In genomic region chr9:118100484-118100883, GRCm38 (mm10) we compare ENCODE assay signal across 29 mouse cellular contexts.
"Had no signal": no experiment of that assay in that cellular context is flagged by ENCODE, and none has a peak within 500 bp of the region (broad histone marks: within the 10 kb centered on the region; RNA-seq: fewer than 3 reads in every experiment).

No protein-coding gene starts in this region.

- H3K4me3 ChIP-seq: left cerebral cortex, adult 2 months; limb, embryonic 10.5 days; limb, embryonic 12.5 days; limb, embryonic 13.5 days; limb, embryonic 15.5 days; liver, embryonic 13.5 days; liver, embryonic 15.5 days; lung, embryonic 15.5 days; megakaryocyte, embryonic 14.5 days; midbrain, embryonic 10.5 days; midbrain, embryonic 12.5 days; midbrain, embryonic 13.5 days; myocyte; neural tube, embryonic 12.5 days had no signal

- H3K27me3 ChIP-seq: limb, embryonic 12.5 days; limb, embryonic 13.5 days; limb, embryonic 15.5 days; liver, embryonic 13.5 days; liver, embryonic 15.5 days; lung, embryonic 15.5 days; megakaryocyte, embryonic 14.5 days; midbrain, embryonic 12.5 days; midbrain, embryonic 13.5 days; neural tube, embryonic 12.5 days had no signal

- H3K4me1 ChIP-seq: limb, embryonic 10.5 days; liver, embryonic 13.5 days; liver, embryonic 15.5 days; midbrain, embryonic 10.5 days; neural tube, embryonic 12.5 days had no signal

- H3K9ac ChIP-seq: limb, embryonic 12.5 days; limb, embryonic 13.5 days; limb, embryonic 15.5 days; liver, embryonic 13.5 days; liver, embryonic 14.5 days; liver, embryonic 15.5 days; liver, postnatal 0 days; lung, embryonic 14.5 days; lung, embryonic 15.5 days; midbrain, embryonic 12.5 days; midbrain, embryonic 13.5 days; neural tube, embryonic 12.5 days had no signal

- ATAC-seq: liver, postnatal 0 days; lung, postnatal 0 days; midbrain, embryonic 13.5 days; midbrain, embryonic 16.5 days had no signal

- H3K36me3 ChIP-seq: limb, embryonic 10.5 days; limb, embryonic 12.5 days; limb, embryonic 13.5 days; limb, embryonic 15.5 days; liver, embryonic 13.5 days; liver, embryonic 15.5 days; lung, embryonic 15.5 days; midbrain, embryonic 10.5 days; midbrain, embryonic 12.5 days; midbrain, embryonic 13.5 days; neural tube, embryonic 12.5 days had no signal

- H3K27ac ChIP-seq: left cerebral cortex, adult 2 months; limb, embryonic 10.5 days; limb, embryonic 12.5 days; limb, embryonic 13.5 days; limb, embryonic 15.5 days; liver, embryonic 13.5 days; liver, embryonic 14.5 days; liver, embryonic 15.5 days; lung, embryonic 15.5 days; macrophage; midbrain, embryonic 10.5 days; midbrain, embryonic 12.5 days; midbrain, embryonic 13.5 days; neural tube, embryonic 12.5 days had no signal

- DNase-seq: left cerebral cortex, postnatal 4 days; liver; liver, embryonic 13.5 days; liver, postnatal 0 days; lung, adult 18-20 months; lung, adult 2 months; lung, embryonic 14.5 days; lung, postnatal 10 days; lung, postnatal 14 days; lung, postnatal 36 days; lung, postnatal 4 days; midbrain, embryonic 14.5 days had no signal

- H3K4me2 ChIP-seq: limb, embryonic 12.5 days; limb, embryonic 13.5 days; limb, embryonic 15.5 days; liver, embryonic 13.5 days; liver, embryonic 15.5 days; lung, embryonic 14.5 days; lung, embryonic 15.5 days; midbrain, embryonic 12.5 days; midbrain, embryonic 13.5 days; neural tube, embryonic 12.5 days had no signal

- H3K9me3 ChIP-seq: limb, embryonic 10.5 days; limb, embryonic 12.5 days; limb, embryonic 13.5 days; limb, embryonic 15.5 days; liver, embryonic 13.5 days; liver, embryonic 15.5 days; lung, embryonic 15.5 days; megakaryocyte, embryonic 14.5 days; midbrain, embryonic 10.5 days; midbrain, embryonic 12.5 days; midbrain, embryonic 13.5 days; neural tube, embryonic 12.5 days had no signal
